Mouse (Mus musculus): ENCODE data around the gene Mfap4.

- TF ChIP-seq CTCF (IDR thresholded peaks at IDR 0.05; ENCODE audit: low read depth, low read length), result no peak
- no peak for TF ChIP-seq POLR2A (IDR thresholded peaks at IDR 0.05; ENCODE audit: extremely low read depth, insufficient read depth, low read length)
These were observed 21.2 kb upstream of the Mfap4 start for GRCm38 (mm10) chr11:61464071-61464470.

All from liver, adult 2 months (tissue).